Mouse (Mus musculus) cerebellum, adult 2 months (tissue): ENCODE measurements at regions not wholly inside any gene's neighbourhood (a gene's known extent, or its start where the extent isn't known, plus 50 kb on each side); places are given as distances from the start of the nearest gene placed in this dataset.
A peak's percentile ranks its signal among the peaks of the same experiment; 100 is the strongest.

ENCODE experiments used
- DNase-seq, 2 experiments: peaks; one replicate each; pipeline ENCODE4 v3.0.0; 2021
- H3K27ac ChIP-seq: fragments of 200-500 bp; 2 replicates; pipeline ENCODE4 v1.5.1; 2012; ENCODE audit warnings: low read length, control low read depth, inconsistent platforms; ENCODE audit not compliant: insufficient read depth
- H3K27me3 ChIP-seq: fragments of 200-500 bp; 2 replicates; pipeline ENCODE4 v1.6.1; 2012; ENCODE audit warnings: inconsistent platforms, mild to moderate bottlenecking, low read length, moderate library complexity; ENCODE audit not compliant: control insufficient read depth, insufficient read depth
- H3K4me1 ChIP-seq: fragments of 200-500 bp; 2 replicates; pipeline ENCODE4 v1.6.1; 2011; ENCODE audit warnings: low read length; ENCODE audit not compliant: control insufficient read depth, insufficient read depth
- H3K4me3 ChIP-seq: fragments of 200-500 bp; replicated peaks from 2 replicates; pipeline ENCODE3; 2011; ENCODE audit warnings: mild to moderate bottlenecking, low read depth, low read length, control low read depth; ENCODE audit not compliant: insufficient read depth
- CTCF ChIP-seq: fragments of 200-500 bp; IDR thresholded peaks from 2 replicates; pipeline ENCODE4 v1.5.1; 2011; ENCODE audit warnings: low read depth, mild to moderate bottlenecking, control low read depth, low read length, moderate library complexity, borderline replicate concordance; ENCODE audit not compliant: insufficient read depth
- POLR2A ChIP-seq: fragments of 200-500 bp; IDR thresholded peaks from 2 replicates; pipeline ENCODE4 v1.6.1; 2011; ENCODE audit warnings: low read length, control low read depth, borderline replicate concordance; ENCODE audit not compliant: insufficient read depth
- WGBS: fragments of 180-500 bp; shearing (Covaris S2); methylation state at CpG from one replicate; pipeline ENCODE4 v1.1.7; 2018; 5-methylcytosine and 5-hydroxymethylcytosine counted together

DNA sequence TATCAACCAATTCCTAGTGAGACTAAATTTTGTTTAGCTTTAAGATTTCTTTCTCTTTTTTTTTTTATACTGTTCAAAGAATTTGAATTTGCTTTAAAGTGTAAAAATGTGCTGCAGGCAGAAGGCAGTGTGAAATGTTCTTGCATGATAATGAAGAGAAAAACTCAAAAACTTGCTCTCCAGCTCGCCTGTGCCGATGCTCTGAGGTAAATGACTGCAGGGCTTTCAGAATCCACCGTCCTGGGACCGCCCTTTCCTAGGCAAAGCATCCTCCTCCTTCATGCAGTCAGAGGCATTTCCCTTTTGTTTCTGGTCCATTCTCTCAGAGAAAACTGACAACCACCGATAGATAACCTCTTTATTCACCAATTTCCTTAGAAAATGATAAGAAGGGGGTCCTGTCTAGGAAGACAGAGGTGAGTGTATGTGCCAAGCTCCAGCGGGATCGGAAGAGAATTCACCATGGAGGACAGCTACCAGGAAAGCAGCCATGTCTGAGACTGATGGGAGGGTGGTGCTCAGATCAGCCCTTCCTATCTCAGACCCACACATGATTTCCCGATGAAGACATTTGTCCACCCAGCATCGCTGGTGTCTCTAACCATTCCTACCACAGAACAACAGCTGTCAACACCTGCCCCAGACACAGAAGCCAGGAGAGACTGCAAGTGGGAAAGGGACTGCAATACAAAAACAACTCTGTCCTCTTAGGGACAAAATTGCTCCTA lies 91.5 kb downstream of the 1700020N01Rik start:
- Histone ChIP-seq H3K4me1 (no peaks in the 10 kb centered on the region), H3K27me3 (no peaks in the 10 kb centered on the region; the same call in 1 of the 2 replicates), H3K27ac (no peak overlapping the region), H3K4me3 (no peak overlapping the region)
- DNase-seq = no peak
- 63% methylated on average over 9 of the region's 9 CpGs for WGBS
- TF ChIP-seq POLR2A (no peak), CTCF (no peak)

DNA sequence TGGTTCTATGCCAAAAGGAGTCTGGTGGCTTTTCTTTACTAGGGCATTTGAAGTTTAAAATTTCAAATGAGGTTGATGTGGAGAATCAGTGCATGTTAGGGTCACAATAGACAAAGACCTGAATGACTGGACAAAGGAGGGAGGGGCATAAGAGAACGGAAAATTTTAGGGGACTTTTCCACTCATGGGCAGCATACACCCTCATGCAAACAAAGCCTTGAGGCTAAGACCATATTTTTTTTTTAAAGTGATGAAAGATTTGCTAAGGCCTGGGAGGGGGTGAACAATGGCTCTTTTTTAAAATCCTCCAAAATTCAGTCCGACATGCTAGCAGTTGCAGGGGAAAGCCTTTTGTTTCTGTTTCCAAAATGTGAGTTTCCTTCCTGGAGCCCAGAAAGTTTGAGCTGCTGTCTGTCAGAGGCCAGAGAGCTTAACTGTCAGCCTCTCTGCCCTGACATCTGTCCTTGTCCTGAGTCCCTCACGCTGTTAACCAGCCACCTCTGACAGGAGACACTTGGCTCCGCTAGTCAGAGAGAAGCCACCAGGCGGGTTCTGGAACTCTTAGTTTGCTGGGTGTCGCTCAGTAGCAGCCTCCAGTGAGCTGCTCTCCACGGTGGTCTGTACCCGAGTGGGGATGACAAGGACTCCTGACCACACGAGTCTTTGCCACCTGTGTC lies 92.3 kb downstream of the 1700020N01Rik start:
- TF ChIP-seq POLR2A (no peak), CTCF (no peak)
- no peak overlapping the region for H3K27ac ChIP-seq
- no peaks in the 10 kb centered on the region for H3K4me1 ChIP-seq
- H3K27me3 ChIP-seq = no peaks in the 10 kb centered on the region; the same call in 1 of the 2 replicates
- 26% methylated on average over 9 of the region's 9 CpGs for WGBS
- DNase-seq = peak; percentile 40 to 41
- H3K4me3 ChIP-seq = no peak overlapping the region

DNA sequence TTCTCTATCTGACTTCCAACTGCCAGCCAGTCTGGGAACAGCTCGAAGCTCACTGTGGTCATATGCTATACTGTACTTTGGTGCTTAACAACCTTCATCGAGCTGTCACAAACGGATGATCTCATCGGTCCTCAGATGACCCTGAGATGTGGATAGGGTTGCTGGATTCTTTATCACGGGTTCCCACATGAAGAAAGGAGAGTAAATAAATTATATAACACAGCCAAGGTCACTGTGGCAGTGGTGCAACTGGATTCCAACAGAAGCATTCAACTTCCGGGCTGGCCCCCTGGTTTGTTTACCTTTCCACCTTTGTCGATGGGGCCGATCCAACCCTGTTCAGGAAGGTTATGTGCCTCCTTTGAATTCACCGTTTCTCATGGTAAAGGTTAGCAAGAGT lies 93.1 kb downstream of the 1700020N01Rik start:
- Histone ChIP-seq H3K4me3 (no peak overlapping the region), H3K27me3 (no peaks in the 10 kb centered on the region; the same call in 1 of the 2 replicates), H3K27ac (no peak overlapping the region), H3K4me1 (no peaks in the 10 kb centered on the region)
- TF ChIP-seq CTCF = no peak
- TF ChIP-seq POLR2A = no peak
- no peak for DNase-seq
- WGBS = 75% methylated on average over 9 of the region's 9 CpGs

- TF ChIP-seq POLR2A (no peak), CTCF (no peak)
These were observed 94.5 kb downstream of the 1700020N01Rik start for GRCm38 (mm10) chr10:21687484-21687883.

GRCm38 (mm10) chr10:21688513-21688912 lies 95.6 kb downstream of the 1700020N01Rik start:
- TF ChIP-seq CTCF = no peak
- TF ChIP-seq POLR2A = no peak
- Histone ChIP-seq H3K27me3 (no peaks in the 10 kb centered on the region; the same call in 1 of the 2 replicates), H3K4me3 (no peak overlapping the region), H3K4me1 (no peaks in the 10 kb centered on the region), H3K27ac (no peak overlapping the region)
- WGBS = 92% methylated on average over 7 of the region's 7 CpGs
- no peak for DNase-seq

More at GRCm38 (mm10) chr10:21687484-21687883, 94.5 kb downstream of the 1700020N01Rik start:
- DNase-seq = no peak
- no peaks in the 10 kb centered on the region; the same call in 1 of the 2 replicates for H3K27me3 ChIP-seq
- WGBS = 85% methylated on average over 7 of the region's 7 CpGs
- no peak overlapping the region for H3K4me3 ChIP-seq
- H3K27ac ChIP-seq = no peak overlapping the region
- no peaks in the 10 kb centered on the region for H3K4me1 ChIP-seq

GRCm38 (mm10) chr10:21689847-21690269 lies 96.9 kb downstream of the 1700020N01Rik start:
- WGBS = 61% methylated on average over 9 of the region's 9 CpGs

DNA sequence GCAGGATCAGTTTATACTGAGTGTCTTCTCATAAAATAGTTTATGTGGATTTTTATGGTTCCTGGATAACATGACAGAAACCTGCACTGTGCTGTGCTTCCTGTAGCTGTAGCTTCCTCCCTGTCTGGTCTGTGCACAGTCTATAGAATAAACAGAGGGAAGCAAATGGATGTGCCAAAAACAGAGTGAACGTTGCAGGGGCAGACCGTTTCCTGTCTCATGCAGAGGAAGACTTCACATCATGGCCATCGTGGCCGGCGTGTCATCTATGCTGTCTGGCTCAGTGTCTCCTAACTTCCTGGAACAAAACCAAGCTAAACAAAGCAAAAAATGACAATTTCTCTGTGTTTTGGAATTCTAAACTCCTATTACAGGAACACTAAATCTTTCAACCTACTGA lies 102.2 kb downstream of the 1700020N01Rik start:
- Histone ChIP-seq H3K27me3 (no peaks in the 10 kb centered on the region), H3K4me1 (no peaks in the 10 kb centered on the region), H3K4me3 (no peak overlapping the region), H3K27ac (no peak overlapping the region)
- TF ChIP-seq CTCF (no peak), POLR2A (no peak)
- DNase-seq = no peak
- 44% methylated on average over 5 of the region's 5 CpGs for WGBS

More at GRCm38 (mm10) chr10:21689847-21690269, 96.9 kb downstream of the 1700020N01Rik start:
- no peaks in the 10 kb centered on the region for H3K27me3 ChIP-seq
- DNase-seq = no peak
- H3K4me1 ChIP-seq = no peaks in the 10 kb centered on the region
- no peak overlapping the region for H3K4me3 ChIP-seq
- no peak overlapping the region for H3K27ac ChIP-seq
- TF ChIP-seq CTCF (no peak), POLR2A (no peak)

DNA sequence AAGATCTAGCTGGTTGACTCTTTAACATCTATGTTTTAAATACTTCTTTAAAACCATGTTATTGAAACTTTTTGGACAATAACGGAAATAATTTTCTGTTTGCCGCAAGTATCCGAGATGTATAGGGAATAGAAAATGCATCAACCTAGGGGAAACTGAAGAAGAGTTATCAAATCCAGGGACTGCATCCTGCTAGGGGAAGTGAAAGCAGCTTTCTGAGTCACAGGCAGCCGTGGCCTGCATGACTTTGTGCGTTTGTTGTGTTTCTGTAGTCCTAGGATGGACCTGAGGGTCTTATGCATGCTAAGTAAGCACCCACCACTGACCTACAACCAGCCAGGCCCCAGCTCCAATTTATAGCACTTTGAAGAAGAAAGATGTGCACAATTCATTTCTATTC lies 103.7 kb downstream of the 1700020N01Rik start:
- Histone ChIP-seq H3K4me1 (no peaks in the 10 kb centered on the region), H3K27me3 (no peaks in the 10 kb centered on the region), H3K4me3 (no peak overlapping the region), H3K27ac (no peak overlapping the region)
- WGBS = 96% methylated on average over 5 of the region's 5 CpGs
- TF ChIP-seq POLR2A (no peak), CTCF (no peak)
- DNase-seq = no peak

DNA sequence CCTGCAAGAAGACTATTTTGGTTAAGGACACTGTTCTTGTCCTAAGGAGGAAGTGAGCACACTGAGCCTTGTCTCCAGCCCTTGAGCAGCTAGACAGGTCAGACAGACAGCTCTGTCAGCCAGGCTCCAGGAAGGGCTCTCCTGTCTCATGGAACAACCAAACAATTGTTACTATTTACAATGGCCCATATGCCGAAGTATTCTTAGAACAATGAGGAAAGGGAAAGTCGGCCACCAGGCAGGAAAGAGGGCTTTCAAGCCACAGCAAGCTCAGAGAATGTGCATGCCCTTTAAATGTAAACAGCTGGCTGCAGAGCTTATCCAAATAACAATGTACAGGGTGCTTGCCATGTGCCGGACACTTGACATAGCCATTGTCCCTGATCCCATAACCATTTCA lies 108.6 kb downstream of the 1700020N01Rik start:
- no peaks in the 10 kb centered on the region for H3K4me1 ChIP-seq
- WGBS = 31% methylated on average over 3 of the region's 3 CpGs
- H3K27ac ChIP-seq = no peak overlapping the region
- TF ChIP-seq CTCF (no peak), POLR2A (no peak)
- H3K27me3 ChIP-seq = no peaks in the 10 kb centered on the region
- H3K4me3 ChIP-seq = no peak overlapping the region
- DNase-seq = no peak
